Mouse (Mus musculus) macrophage (primary cell): ENCODE data around the gene Prex1. TPM values are rescaled to one million over a fixed set of nuclear protein-coding genes. Genes with fewer than 3 reads are reported as not detected.
"Not testable (repeated sequence)": the region's sequence is repeated elsewhere in the genome, so short reads cannot be mapped to it uniquely, and the experiment has no call there.

Source experiments
- H3K27ac ChIP-seq: fragments of 350-480 bp; formaldehyde crosslinking; 2 replicates; pipeline ENCODE4 v1.9.0; 2021
- H3K36me3 ChIP-seq: fragments of 350-480 bp; formaldehyde crosslinking; 2 replicates; pipeline ENCODE4 v1.9.0; 2021; ENCODE audit errors: inconsistent target
- H3K4me3 ChIP-seq: fragments of 350-480 bp; formaldehyde crosslinking; 2 replicates; pipeline ENCODE4 v1.9.0; 2021; ENCODE audit errors: inconsistent target
- H3K79me2 ChIP-seq: fragments of 350-480 bp; formaldehyde crosslinking; 2 replicates; pipeline ENCODE4 v1.9.0; 2021; ENCODE audit errors: inconsistent target
- WGBS: methylation state at CpG from one replicate; pipeline ENCODE4 v1.1.7; 2026; ENCODE audit warnings: inconsistent platforms; ENCODE audit not compliant: missing documents; 5-methylcytosine and 5-hydroxymethylcytosine counted together
- polyA plus RNA-seq: library from polyadenylated mRNA; stranded (reverse); fragments of 250-400 nt; gene quantifications from 3 replicates; pipeline ENCODE4 v1.2.4, GENCODE M21; 2018; ENCODE audit warnings: inconsistent platforms

Gene Prex1
- polyA plus RNA-seq, 1 experiment from 2014 or later: 51.9 TPM

GRCm38 (mm10) chr2:166732146-166732545 is 18.5 kb upstream of the Prex1 start:
- no peaks in the 10 kb centered on the region for H3K36me3 ChIP-seq
- H3K27ac ChIP-seq: peak overlapping the region; percentile 69
- WGBS: 80% methylated on average over 4 of the region's 4 CpGs
- H3K79me2 ChIP-seq: no peaks in the 10 kb centered on the region
- H3K4me3 ChIP-seq: no peak overlapping the region

GRCm38 (mm10) chr2:166731102-166731883 is 17.7 kb upstream of the Prex1 start:
- not testable (repeated sequence) for H3K4me3 ChIP-seq, H3K79me2 ChIP-seq, H3K36me3 ChIP-seq
- 60% methylated on average over 1 of the region's 1 CpGs for WGBS
- peak overlapping the region; percentile 96 for H3K27ac ChIP-seq

- H3K79me2 ChIP-seq: no peaks in the 10 kb centered on the region
- H3K36me3 ChIP-seq: no peaks in the 10 kb centered on the region
- 80% methylated on average over 6 of the region's 6 CpGs for WGBS
- no peak overlapping the region for H3K4me3 ChIP-seq
- H3K27ac ChIP-seq: peak overlapping the region; percentile 96
These were observed 16.9 kb upstream of the Prex1 start for GRCm38 (mm10) chr2:166730567-166730915.

- H3K36me3 ChIP-seq: no peaks in the 10 kb centered on the region
- peak overlapping the region; percentile 96 for H3K27ac ChIP-seq
- no peaks in the 10 kb centered on the region for H3K79me2 ChIP-seq
- H3K4me3 ChIP-seq: peak overlapping the region; percentile 26
- 9% methylated on average over 19 of the region's 19 CpGs for WGBS
These were observed 16.3 kb upstream of the Prex1 start for GRCm38 (mm10) chr2:166729656-166730566.

GRCm38 (mm10) chr2:166729045-166729444 is 15.4 kb upstream of the Prex1 start:
- 80% methylated on average over 2 of the region's 3 CpGs for WGBS
- Histone ChIP-seq H3K4me3 (no peak overlapping the region), H3K36me3 (no peaks in the 10 kb centered on the region), H3K79me2 (no peaks in the 10 kb centered on the region), H3K27ac (peak overlapping the region; percentile 96)

- no peak overlapping the region for H3K4me3 ChIP-seq
- 74% methylated on average over 3 of the region's 3 CpGs for WGBS
These were observed 14.6 kb upstream of the Prex1 start for GRCm38 (mm10) chr2:166728261-166728680.

GRCm38 (mm10) chr2:166727790-166728189 is 14.2 kb upstream of the Prex1 start:
- no peaks in the 10 kb centered on the region for H3K79me2 ChIP-seq
- no peaks in the 10 kb centered on the region for H3K36me3 ChIP-seq
- WGBS: 98% methylated on average over 7 of the region's 10 CpGs
- no peak overlapping the region for H3K27ac ChIP-seq
- H3K4me3 ChIP-seq: no peak overlapping the region

More at GRCm38 (mm10) chr2:166728261-166728680, 14.6 kb upstream of the Prex1 start:
- Histone ChIP-seq H3K36me3 (no peaks in the 10 kb centered on the region), H3K27ac (no peak overlapping the region), H3K79me2 (no peaks in the 10 kb centered on the region)

- no peak overlapping the region for H3K27ac ChIP-seq
- H3K4me3 ChIP-seq: no peak overlapping the region
- WGBS: 95% methylated on average over 6 of the region's 6 CpGs
- H3K79me2 ChIP-seq: no peaks in the 10 kb centered on the region
- H3K36me3 ChIP-seq: no peaks in the 10 kb centered on the region
These were observed 13.3 kb upstream of the Prex1 start for GRCm38 (mm10) chr2:166726891-166727290.

GRCm38 (mm10) chr2:166720416-166720815 is 6.8 kb upstream of the Prex1 start:
- Histone ChIP-seq H3K27ac (no peak overlapping the region), H3K79me2 (no peaks in the 10 kb centered on the region), H3K4me3 (no peak overlapping the region), H3K36me3 (no peaks in the 10 kb centered on the region)
- 85% methylated on average over 3 of the region's 3 CpGs for WGBS

- 84% methylated on average over 2 of the region's 2 CpGs for WGBS
- no peaks in the 10 kb centered on the region for H3K79me2 ChIP-seq
- H3K36me3 ChIP-seq: no peaks in the 10 kb centered on the region
- no peak overlapping the region for H3K4me3 ChIP-seq
- H3K27ac ChIP-seq: no peak overlapping the region
These were observed 6.3 kb upstream of the Prex1 start for GRCm38 (mm10) chr2:166719930-166720305.

GRCm38 (mm10) chr2:166719301-166719929 is 5.8 kb upstream of the Prex1 start:
- 100% methylated on average over 1 of the region's 1 CpGs for whole genome bisulfite sequencing
- H3K79me2 ChIP-seq: no peaks in the 10 kb centered on the region
- H3K27ac ChIP-seq: no peak overlapping the region
- H3K4me3 ChIP-seq: no peak overlapping the region
- no peaks in the 10 kb centered on the region for H3K36me3 ChIP-seq

GRCm38 (mm10) chr2:166716067-166716466 is 2.4 kb upstream of the Prex1 start:
- no peak overlapping the region for H3K4me3 ChIP-seq
- no peaks in the 10 kb centered on the region for H3K36me3 ChIP-seq
- H3K79me2 ChIP-seq: peaks cover 20% of the 10 kb centered on the region
- H3K27ac ChIP-seq: no peak overlapping the region
- WGBS: 92% methylated on average over 7 of the region's 7 CpGs

- peak overlapping the region; percentile 38 for H3K27ac ChIP-seq
- peaks cover 37% of the 10 kb centered on the region for H3K79me2 ChIP-seq
- 17% methylated on average over 11 of the region's 11 CpGs for WGBS
- H3K36me3 ChIP-seq: no peaks in the 10 kb centered on the region
- peak overlapping the region; percentile 31 for H3K4me3 ChIP-seq
These were observed 731 bp upstream of the Prex1 start for GRCm38 (mm10) chr2:166714427-166714699.

GRCm38 (mm10) chr2:166712801-166713689 is 587 bp downstream of the Prex1 start:
- peak overlapping the region; percentile 87 for H3K27ac ChIP-seq
- no peaks in the 10 kb centered on the region for H3K36me3 ChIP-seq
- H3K79me2 ChIP-seq: peaks cover 50% of the 10 kb centered on the region
- peak overlapping the region; percentile 89 for H3K4me3 ChIP-seq
- 0% methylated on average over 58 of the region's 64 CpGs for WGBS
